Mouse (Mus musculus) intestine, postnatal 0 days (tissue): ENCODE measurements at regions not wholly inside any gene's neighbourhood (a gene's known extent, or its start where the extent isn't known, plus 50 kb on each side); places are given as distances from the start of the nearest gene placed in this dataset.

ENCODE experiments used
- ATAC-seq: fragments of 200-750 bp; cut with Nextera tagmentation; 2 replicates; pipeline ENCODE4 v1.8.0; 2017; ENCODE audit warnings: mild to moderate bottlenecking, moderate TSS enrichment, moderate library complexity
- H3K27ac ChIP-seq: fragments of 300-500 bp; sonication (generic); 2 replicates; pipeline ENCODE4 v1.5.1; 2014; ENCODE audit warnings: mild to moderate bottlenecking, low read depth, low read length, moderate library complexity
- H3K27me3 ChIP-seq: fragments of 300-500 bp; sonication (generic); replicated peaks from 2 replicates; pipeline ENCODE4 v1.6.1; 2014; ENCODE audit warnings: low read length, mixed read lengths; ENCODE audit not compliant: control insufficient read depth, insufficient read depth
- H3K36me3 ChIP-seq: fragments of 300-500 bp; sonication (generic); 2 replicates; pipeline ENCODE4 v1.6.1; 2014; ENCODE audit warnings: mild to moderate bottlenecking, moderate library complexity; ENCODE audit not compliant: control insufficient read depth, insufficient read depth
- H3K4me1 ChIP-seq: fragments of 300-500 bp; sonication (generic); replicated peaks from 2 replicates; pipeline ENCODE4 v1.6.1; 2014; ENCODE audit warnings: antibody characterized with exemption, low read length, mixed read lengths; ENCODE audit not compliant: control insufficient read depth, insufficient read depth
- H3K4me2 ChIP-seq: fragments of 300-500 bp; sonication (generic); replicated peaks from 2 replicates; pipeline ENCODE4 v1.6.1; 2014; ENCODE audit warnings: low read depth, mild to moderate bottlenecking, moderate library complexity
- H3K4me3 ChIP-seq: fragments of 300-500 bp; sonication (generic); 2 replicates; pipeline ENCODE4 v1.5.1; 2014; ENCODE audit warnings: low read depth, low read length
- H3K9ac ChIP-seq: fragments of 300-500 bp; sonication (generic); 2 replicates; pipeline ENCODE4 v1.6.1; 2014; ENCODE audit warnings: mild to moderate bottlenecking, low read depth, low read length
- H3K9me3 ChIP-seq: fragments of 300-500 bp; sonication (generic); 2 replicates; pipeline ENCODE4 v1.6.1; 2016; ENCODE audit warnings: mixed run types; ENCODE audit not compliant: control insufficient read depth
- CTCF ChIP-seq: sonication (generic); IDR thresholded peaks from 2 replicates; pipeline ENCODE4 v1.5.1; 2016; ENCODE audit warnings: low read depth, mild to moderate bottlenecking, control low read depth, antibody characterized with exemption, moderate library complexity
- WGBS: fragments of 180-500 bp; shearing (Covaris S2); extraction: QIAGEN DNeasy Blood & Tissue Kit; methylation state at CpG from one replicate; pipeline ENCODE4 v1.1.7; 2014; 5-methylcytosine and 5-hydroxymethylcytosine counted together

DNA sequence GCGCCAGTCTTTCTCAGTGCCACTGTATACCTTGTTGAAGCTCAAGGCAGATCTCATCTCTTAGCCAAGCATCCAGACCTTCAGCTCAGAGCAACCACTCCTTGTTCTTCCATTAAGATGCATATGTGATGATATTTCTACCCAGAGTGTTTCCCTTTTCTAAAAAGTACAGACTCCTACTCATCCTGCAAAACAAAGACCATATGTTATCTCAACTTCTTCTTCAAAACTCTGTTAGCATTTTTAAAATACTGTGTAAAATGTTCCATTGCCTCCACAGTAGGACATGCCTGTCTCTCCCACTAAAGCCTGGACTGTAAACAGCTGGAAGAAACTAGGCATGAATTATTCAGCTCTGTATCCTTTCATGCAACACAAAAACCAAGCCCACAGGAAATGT, 184.4 kb downstream of the Nuf2 start:
- no peaks in the 10 kb centered on the region for H3K9me3 ChIP-seq
- TF ChIP-seq CTCF, result no peak
- ATAC-seq, result no peak
- H3K36me3 ChIP-seq, result no peaks in the 10 kb centered on the region
- 90% methylated on average over 1 of the region's 1 CpGs for WGBS
- no peak overlapping the region for H3K4me3 ChIP-seq
- H3K4me2 ChIP-seq, result no peak overlapping the region
- no peak overlapping the region for H3K27ac ChIP-seq
- H3K27me3 ChIP-seq, result no peaks in the 10 kb centered on the region
- H3K9ac ChIP-seq, result no peak overlapping the region
- H3K4me1 ChIP-seq, result 0 out of 2 replicates have a peak, but pooled peaks cover 2% of the 10 kb centered on the region

DNA sequence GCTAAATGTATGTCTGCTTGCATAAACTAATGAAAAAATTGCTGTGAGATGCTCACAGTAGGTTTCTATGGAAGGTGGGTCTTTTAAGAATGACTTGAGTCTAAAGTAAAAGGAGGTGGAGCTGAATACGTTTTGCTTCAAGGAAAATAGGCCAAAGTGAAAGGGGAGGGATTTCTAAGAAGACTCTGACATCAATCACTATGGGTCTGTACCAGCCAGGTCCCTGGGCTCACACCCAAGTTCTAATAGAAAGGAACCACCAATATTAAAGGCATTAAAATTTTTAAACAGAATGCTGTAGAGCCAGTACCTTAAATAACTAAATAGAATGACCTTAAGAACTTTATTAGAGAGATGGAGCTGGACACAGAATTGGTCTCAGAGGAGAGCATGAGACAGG, 190.1 kb downstream of the Nuf2 start:
- WGBS, result 61% methylated on average over 1 of the region's 1 CpGs
- H3K4me2 ChIP-seq, result no peak overlapping the region
- no peak overlapping the region for H3K27ac ChIP-seq
- TF ChIP-seq CTCF, result no peak
- H3K9ac ChIP-seq, result no peak overlapping the region
- no peak for ATAC-seq
- no peaks in the 10 kb centered on the region for H3K27me3 ChIP-seq
- no peaks in the 10 kb centered on the region for H3K9me3 ChIP-seq
- H3K4me3 ChIP-seq, result no peak overlapping the region
- no peaks in the 10 kb centered on the region for H3K4me1 ChIP-seq
- H3K36me3 ChIP-seq, result no peaks in the 10 kb centered on the region

- no peak for ATAC-seq
- 65% methylated on average over 4 of the region's 4 CpGs for WGBS
- H3K27ac ChIP-seq, result no peak overlapping the region
- no peaks in the 10 kb centered on the region for H3K4me1 ChIP-seq
- no peaks in the 10 kb centered on the region for H3K36me3 ChIP-seq
- no peak overlapping the region for H3K9ac ChIP-seq
- H3K27me3 ChIP-seq, result no peaks in the 10 kb centered on the region
- no peak for TF ChIP-seq CTCF
- H3K9me3 ChIP-seq, result no peaks in the 10 kb centered on the region
- no peak overlapping the region for H3K4me3 ChIP-seq
- H3K4me2 ChIP-seq, result no peak overlapping the region
These were observed 192.8 kb downstream of the Nuf2 start for GRCm38 (mm10) chr1:169338461-169338860.

DNA sequence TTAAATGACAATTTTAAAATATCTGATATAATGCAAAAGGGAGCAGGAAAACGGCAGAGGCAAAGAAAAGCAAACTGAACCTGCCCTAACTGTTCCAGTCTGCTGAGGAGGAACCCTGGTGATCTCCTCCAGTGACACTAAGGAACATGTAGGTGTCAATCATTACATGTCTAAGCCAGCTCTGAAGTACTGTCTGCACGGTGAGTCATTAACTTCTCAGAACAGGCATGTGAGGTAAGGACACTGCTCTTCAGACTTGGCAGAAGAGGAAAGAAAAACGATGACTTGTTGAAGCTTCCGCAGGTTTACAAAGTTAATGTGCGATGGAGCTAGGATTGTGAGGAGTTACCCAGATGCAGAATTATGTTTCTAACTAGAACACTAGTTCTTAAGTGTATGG, 199.1 kb downstream of the Nuf2 start:
- Histone ChIP-seq H3K27ac (no peak overlapping the region), H3K4me3 (no peak overlapping the region), H3K9me3 (no peaks in the 10 kb centered on the region), H3K9ac (no peak overlapping the region), H3K4me2 (no peak overlapping the region), H3K4me1 (no peaks in the 10 kb centered on the region), H3K36me3 (no peaks in the 10 kb centered on the region), H3K27me3 (no peaks in the 10 kb centered on the region)
- ATAC-seq, result no peak
- 76% methylated on average over 5 of the region's 5 CpGs for WGBS
- TF ChIP-seq CTCF, result no peak

DNA sequence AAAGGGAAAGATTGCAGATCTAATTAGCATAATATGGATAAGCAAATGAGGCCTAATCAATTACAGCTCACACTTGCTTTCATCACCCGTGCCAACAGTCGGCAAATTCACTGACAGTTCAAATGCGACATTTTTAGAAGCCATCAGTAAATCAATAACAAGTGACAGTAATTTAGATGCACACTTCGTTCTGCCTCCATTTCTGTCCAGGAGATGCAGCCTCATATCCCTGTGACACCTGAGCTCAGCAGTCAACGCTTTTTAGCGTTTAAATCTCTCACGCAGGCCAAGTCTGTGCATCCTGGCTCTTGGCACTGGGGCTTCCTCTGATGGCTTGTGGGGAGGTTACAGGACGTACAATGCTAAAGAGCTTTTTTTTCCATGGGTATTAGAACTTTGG, 218.0 kb downstream of the Nuf2 start:
- H3K27ac ChIP-seq, result no peak overlapping the region
- no peaks in the 10 kb centered on the region for H3K36me3 ChIP-seq
- H3K4me2 ChIP-seq, result no peak overlapping the region
- no peak for ATAC-seq
- no peak overlapping the region for H3K9ac ChIP-seq
- H3K27me3 ChIP-seq, result no peaks in the 10 kb centered on the region
- no peak overlapping the region for H3K4me3 ChIP-seq
- WGBS, result 81% methylated on average over 8 of the region's 8 CpGs
- TF ChIP-seq CTCF, result no peak
- no peaks in the 10 kb centered on the region for H3K9me3 ChIP-seq
- no peaks in the 10 kb centered on the region for H3K4me1 ChIP-seq

DNA sequence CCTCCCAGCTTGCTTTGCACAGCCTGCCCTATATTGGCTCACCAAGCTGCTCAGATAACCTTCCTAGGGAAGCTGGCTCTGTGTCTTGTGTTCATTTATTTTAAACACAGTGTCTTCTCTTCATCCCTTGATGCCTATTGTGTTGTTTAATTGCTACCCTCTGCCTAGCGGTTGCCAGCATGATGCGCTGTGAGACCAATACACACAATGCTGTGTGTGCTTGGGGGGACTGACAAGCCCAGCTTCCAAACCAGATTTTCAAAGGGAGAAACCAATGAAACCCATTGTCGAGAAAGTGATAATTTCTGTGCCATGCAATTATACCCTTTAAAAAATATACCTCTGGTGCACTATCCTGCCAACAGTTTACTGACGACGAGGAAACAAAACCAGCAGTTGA, 247.8 kb downstream of the Nuf2 start:
- Histone ChIP-seq H3K27me3 (no peaks in the 10 kb centered on the region), H3K4me2 (no peak overlapping the region)
- WGBS, result 92% methylated on average over 5 of the region's 5 CpGs

DNA sequence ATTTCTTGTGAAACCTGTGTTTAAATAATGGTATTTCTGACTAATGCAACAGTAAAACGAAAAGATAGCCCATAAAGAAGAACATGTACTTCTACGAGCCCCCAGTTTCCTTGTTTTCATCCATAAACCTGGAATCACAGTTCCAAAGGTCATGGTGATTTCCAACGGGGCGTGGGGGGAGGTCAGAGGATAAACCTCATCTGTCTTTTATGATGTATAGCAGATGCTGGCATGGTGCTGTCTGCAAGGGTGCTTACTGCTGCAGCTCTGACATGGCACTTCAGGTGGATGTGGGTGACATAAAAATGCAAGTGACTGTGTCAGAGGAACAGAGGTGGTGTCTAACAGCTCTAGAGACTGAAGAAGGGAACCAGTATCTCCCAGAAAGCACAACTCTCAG, 260.5 kb downstream of the Nuf2 start:
- Histone ChIP-seq H3K36me3 (no peaks in the 10 kb centered on the region), H3K4me3 (no peak overlapping the region), H3K9ac (no peak overlapping the region), H3K9me3 (no peaks in the 10 kb centered on the region), H3K27me3 (no peaks in the 10 kb centered on the region), H3K4me2 (no peak overlapping the region), H3K27ac (no peak overlapping the region), H3K4me1 (no peaks in the 10 kb centered on the region)
- ATAC-seq, result peak; percentile 78
- TF ChIP-seq CTCF, result no peak
- WGBS, result 24% methylated on average over 4 of the region's 4 CpGs

More for the DNA sequence above, 247.8 kb downstream of the Nuf2 start:
- Histone ChIP-seq H3K9me3 (no peaks in the 10 kb centered on the region), H3K9ac (no peak overlapping the region), H3K27ac (no peak overlapping the region), H3K4me1 (no peaks in the 10 kb centered on the region), H3K4me3 (no peak overlapping the region), H3K36me3 (no peaks in the 10 kb centered on the region)
- TF ChIP-seq CTCF, result no peak
- no peak for ATAC-seq
